Mouse (Mus musculus): ENCODE results near the gene Nkap. TPM values are rescaled to one million over a fixed set of nuclear protein-coding genes. Genes with fewer than 3 reads are reported as not detected.
"Not testable (repeated sequence)": the region's sequence is repeated elsewhere in the genome, so short reads cannot be mapped to it uniquely, and the experiment has no call there.

Nkap gene
- 14.1 and 16.5 TPM in 2 replicates for polyA plus RNA-seq (2015; fragmentation: Nextera tagmentation; extraction: Ambion mirVana)

DNA sequence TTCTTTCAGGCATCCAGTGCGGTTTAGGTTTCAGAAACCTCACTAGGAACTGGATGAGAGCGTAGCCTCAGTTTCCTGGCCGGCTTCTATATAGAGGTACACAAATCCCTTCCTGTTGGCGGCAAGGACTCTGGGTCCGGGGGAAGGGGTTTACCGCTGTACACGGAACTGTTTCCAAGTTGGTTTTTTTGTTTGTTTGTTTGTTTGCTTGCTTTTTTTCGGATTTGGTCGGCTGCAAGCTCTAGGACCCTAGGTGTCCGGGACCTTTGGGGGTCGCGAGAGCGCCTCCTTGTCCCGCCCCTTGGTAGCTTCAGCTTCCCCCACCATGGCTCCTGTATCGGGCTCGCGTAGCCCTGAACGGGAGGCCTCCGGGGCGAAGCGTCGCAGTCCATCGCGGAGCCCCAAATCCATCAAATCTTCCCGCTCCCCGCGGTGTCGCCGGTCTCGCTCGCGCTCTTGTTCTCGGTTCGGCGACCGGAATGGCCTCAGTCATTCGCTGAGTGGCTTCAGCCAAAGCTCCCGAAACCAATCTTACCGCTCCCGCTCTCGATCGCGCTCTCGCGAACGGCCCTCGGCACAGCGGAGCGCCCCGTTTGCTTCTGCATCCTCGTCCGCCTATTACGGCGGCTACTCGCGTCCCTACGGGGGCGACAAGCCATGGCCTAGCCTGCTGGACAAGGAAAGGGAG is at the start of gene Nkap:
TSS of gene Nkap (plus strand) at position 125 of the 688 bp plus-strand sequence.
- peak; percentile 84; the same call in 1 of the 2 replicates for ATAC-seq (ENCODE audit: insufficient number of reproducible peaks, low FRiP score, low TSS enrichment, low read depth)
- WGBS = 12% methylated on average over 58 of the region's 58 CpGs
- peak within 1 kb of the TSS; percentile 58 for H3K4me3 ChIP-seq (replicated peaks)
- no peaks in the 10 kb centered on the region for H3K9me3 ChIP-seq (replicated peaks)
- H3K27ac ChIP-seq (replicated peaks) = peak within 1 kb of the TSS; percentile 71
- 0 out of 2 replicates have a peak, but pooled peaks cover 10% of the 10 kb centered on the region for H3K4me1 ChIP-seq
- no peaks in the 10 kb centered on the region for H3K36me3 ChIP-seq
- no peaks in the 10 kb centered on the region for H3K27me3 ChIP-seq
- peak within 1 kb of the TSS; percentile 50 for H3K4me2 ChIP-seq (replicated peaks)
- peak within 1 kb of the TSS; percentile 53 for H3K9ac ChIP-seq

- not testable (repeated sequence) for ATAC-seq (ENCODE audit: insufficient number of reproducible peaks, low FRiP score, low TSS enrichment, low read depth); H3K4me1 ChIP-seq; H3K9me3 ChIP-seq (replicated peaks); H3K27ac ChIP-seq (replicated peaks); H3K36me3 ChIP-seq; H3K27me3 ChIP-seq; H3K4me2 ChIP-seq (replicated peaks); H3K9ac ChIP-seq; H3K4me3 ChIP-seq (replicated peaks)
- 64% methylated on average over 4 of the region's 4 CpGs for WGBS
Observed at GRCm38 (mm10) chrX:37080345-37080744, 46.2 kb upstream of the Nkap start.

DNA sequence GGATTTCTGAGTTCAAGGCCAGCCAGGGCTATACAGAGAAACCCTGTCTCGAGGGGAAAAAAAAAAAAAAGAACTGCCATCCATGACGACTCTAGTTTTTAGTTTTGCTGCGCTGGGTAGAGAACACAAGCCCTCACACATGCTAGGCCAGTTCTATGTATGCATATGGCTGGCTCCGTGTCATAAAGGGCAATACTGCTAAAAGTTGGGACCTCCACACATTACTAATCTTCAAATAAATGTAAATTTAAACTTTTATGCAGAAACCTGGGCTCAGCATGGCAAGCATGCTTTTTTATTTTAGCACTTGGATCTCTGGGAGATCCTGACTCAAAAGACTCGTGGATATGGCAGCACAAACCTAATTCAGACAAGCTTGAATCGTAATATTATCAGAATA is 45.4 kb upstream of the Nkap start:
- no peak overlapping the region for H3K9ac ChIP-seq

GRCm38 (mm10) chrX:37084318-37084926 is 42.2 kb upstream of the Nkap start:
- H3K4me2 ChIP-seq (replicated peaks) = peak overlapping the region; percentile 52
- H3K36me3 ChIP-seq = 0 out of 2 replicates have a peak, but pooled peaks cover 4% of the 10 kb centered on the region
- no peaks in the 10 kb centered on the region for H3K4me1 ChIP-seq
- peak overlapping the region; percentile 91 for H3K27ac ChIP-seq (replicated peaks)
- no peak for ATAC-seq (ENCODE audit: insufficient number of reproducible peaks, low FRiP score, low TSS enrichment, low read depth)
- peak overlapping the region; percentile 50 for H3K4me3 ChIP-seq (replicated peaks)
- no peaks in the 10 kb centered on the region for H3K9me3 ChIP-seq (replicated peaks)
- WGBS = 20% methylated on average over 19 of the region's 19 CpGs
- peak overlapping the region; percentile 51 for H3K9ac ChIP-seq
- H3K27me3 ChIP-seq = no peaks in the 10 kb centered on the region

More for the DNA sequence above, 45.4 kb upstream of the Nkap start:
- H3K9me3 ChIP-seq (replicated peaks) = no peaks in the 10 kb centered on the region
- H3K27me3 ChIP-seq = no peaks in the 10 kb centered on the region
- no peak overlapping the region for H3K4me2 ChIP-seq (replicated peaks)
- no peak for ATAC-seq (ENCODE audit: insufficient number of reproducible peaks, low FRiP score, low TSS enrichment, low read depth)
- H3K4me3 ChIP-seq (replicated peaks) = no peak overlapping the region
- no peaks in the 10 kb centered on the region for H3K4me1 ChIP-seq
- WGBS = 54% methylated on average over 6 of the region's 6 CpGs
- no peak overlapping the region for H3K27ac ChIP-seq (replicated peaks)
- 0 out of 2 replicates have a peak, but pooled peaks cover 4% of the 10 kb centered on the region for H3K36me3 ChIP-seq

DNA sequence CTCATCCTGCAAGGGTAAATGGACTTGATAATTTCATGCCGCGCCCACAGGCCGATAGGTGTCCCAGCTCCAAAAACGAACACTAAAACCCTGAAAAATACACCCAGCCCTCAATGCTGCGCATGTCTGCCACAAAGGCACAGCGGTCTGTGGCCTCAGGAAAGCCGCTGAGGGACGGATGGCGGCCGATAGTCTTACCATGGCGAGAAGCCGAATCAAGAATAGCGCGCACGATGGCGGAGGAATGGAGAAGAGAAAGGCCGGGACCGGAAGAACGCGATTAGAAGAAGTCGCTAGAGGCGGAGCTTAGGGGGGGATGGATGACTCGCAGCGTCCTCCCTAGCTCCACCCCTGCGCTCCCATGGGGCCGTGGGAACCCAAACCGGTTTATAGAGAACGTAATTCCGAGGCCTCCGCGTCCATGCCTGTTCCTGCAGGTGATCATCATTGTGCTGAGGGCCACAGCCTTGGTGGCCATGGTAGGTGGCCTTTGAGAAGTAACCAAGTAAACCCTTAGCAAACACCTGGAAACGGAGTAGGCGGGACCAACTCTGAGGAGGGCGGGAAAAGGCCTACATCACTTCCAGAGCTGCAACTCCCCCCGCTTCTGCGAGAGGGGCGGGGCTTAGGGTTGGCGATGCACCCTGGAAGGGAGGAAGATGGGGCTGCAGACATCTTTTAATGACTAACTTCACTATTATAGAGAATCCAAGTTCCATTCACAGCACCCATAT is 41.5 kb upstream of the Nkap start, which contains the start of gene Rpl39:
TSS of gene Rpl39 (minus strand) at position 476 of the 734 bp plus-strand sequence.
- H3K9me3 ChIP-seq (replicated peaks) = no peaks in the 10 kb centered on the region
- WGBS = 21% methylated on average over 38 of the region's 38 CpGs
- H3K4me2 ChIP-seq (replicated peaks) = peak within 1 kb of the TSS; percentile 52
- H3K36me3 ChIP-seq = 0 out of 2 replicates have a peak, but pooled peaks cover 4% of the 10 kb centered on the region
- peak; percentile 94 for ATAC-seq (ENCODE audit: insufficient number of reproducible peaks, low FRiP score, low TSS enrichment, low read depth)
- H3K9ac ChIP-seq = peak within 1 kb of the TSS; percentile 51
- H3K4me3 ChIP-seq (replicated peaks) = peak within 1 kb of the TSS; percentile 50
- H3K27me3 ChIP-seq = no peaks in the 10 kb centered on the region
- no peaks in the 10 kb centered on the region for H3K4me1 ChIP-seq
- peak within 1 kb of the TSS; percentile 91 for H3K27ac ChIP-seq (replicated peaks)

DNA sequence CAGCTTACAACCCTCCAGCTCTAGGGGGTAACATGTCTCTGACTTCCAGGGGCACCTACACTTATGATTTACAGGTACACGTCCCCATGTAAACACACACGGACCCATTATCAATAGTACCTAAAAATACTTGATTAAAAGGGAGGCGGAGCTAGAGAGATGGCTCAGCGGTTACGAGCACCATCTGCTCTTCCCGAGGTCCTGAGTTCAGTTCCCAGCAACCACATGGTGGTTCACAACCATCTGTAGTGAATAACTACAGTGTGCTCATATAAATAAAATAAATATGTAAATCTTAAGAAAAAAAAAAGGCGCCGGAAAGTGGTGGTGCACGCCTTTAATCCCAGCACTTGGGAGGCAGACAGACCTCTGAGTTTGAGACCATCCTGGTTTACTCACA is 40.9 kb upstream of the Nkap start:
- H3K9ac ChIP-seq = no peak overlapping the region
- no peaks in the 10 kb centered on the region for H3K9me3 ChIP-seq (replicated peaks)
- peak overlapping the region; percentile 50 for H3K4me3 ChIP-seq (replicated peaks)
- H3K27ac ChIP-seq (replicated peaks) = peak overlapping the region; percentile 91
- peak; percentile 20; the same call in 1 of the 2 replicates for ATAC-seq (ENCODE audit: insufficient number of reproducible peaks, low FRiP score, low TSS enrichment, low read depth)
- H3K4me1 ChIP-seq = no peaks in the 10 kb centered on the region
- 18% methylated on average over 9 of the region's 9 CpGs for WGBS
- H3K36me3 ChIP-seq = 0 out of 2 replicates have a peak, but pooled peaks cover 4% of the 10 kb centered on the region
- no peaks in the 10 kb centered on the region for H3K27me3 ChIP-seq
- H3K4me2 ChIP-seq (replicated peaks) = peak overlapping the region; percentile 52

DNA sequence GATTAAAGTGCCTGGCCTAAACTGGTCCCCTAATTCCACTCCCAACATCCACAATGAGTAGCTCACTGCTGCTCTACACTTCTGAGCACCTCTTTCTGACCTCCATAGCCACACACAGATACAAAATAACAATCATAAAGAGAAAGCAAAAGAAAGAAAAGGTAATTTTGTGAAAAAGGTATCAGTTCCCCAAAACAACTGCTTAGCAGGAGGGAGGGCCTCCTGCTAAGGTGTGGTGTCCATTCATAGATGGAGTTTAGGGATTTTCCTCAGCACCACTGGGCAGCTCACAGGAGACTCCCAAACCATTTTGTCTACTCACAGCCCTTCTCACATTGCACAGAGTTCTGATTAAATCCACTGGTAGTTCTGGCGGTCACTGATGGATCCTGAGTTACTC is 37.8 kb upstream of the Nkap start:
- Histone ChIP-seq H3K9ac (no peak overlapping the region), H3K27me3 (no peaks in the 10 kb centered on the region), H3K36me3 (no peaks in the 10 kb centered on the region), H3K4me2 (replicated peaks) (no peak overlapping the region), H3K4me1 (no peaks in the 10 kb centered on the region), H3K4me3 (replicated peaks) (no peak overlapping the region), H3K27ac (replicated peaks) (no peak overlapping the region), H3K9me3 (replicated peaks) (no peaks in the 10 kb centered on the region)
- WGBS = 76% methylated on average over 1 of the region's 1 CpGs
- no peak for ATAC-seq (ENCODE audit: insufficient number of reproducible peaks, low FRiP score, low TSS enrichment, low read depth)

GRCm38 (mm10) chrX:37091457-37091856 is 35.1 kb upstream of the Nkap start:
- Histone ChIP-seq H3K4me3 (replicated peaks) (no peak overlapping the region), H3K4me2 (replicated peaks) (no peak overlapping the region), H3K27me3 (no peaks in the 10 kb centered on the region), H3K9me3 (replicated peaks) (no peaks in the 10 kb centered on the region), H3K4me1 (no peaks in the 10 kb centered on the region), H3K27ac (replicated peaks) (no peak overlapping the region), H3K36me3 (no peaks in the 10 kb centered on the region), H3K9ac (no peak overlapping the region)
- ATAC-seq (ENCODE audit: insufficient number of reproducible peaks, low FRiP score, low TSS enrichment, low read depth) = no peak
- WGBS = 85% methylated on average over 3 of the region's 3 CpGs

- no peaks in the 10 kb centered on the region for H3K27me3 ChIP-seq
- no peaks in the 10 kb centered on the region for H3K36me3 ChIP-seq
- H3K4me2 ChIP-seq (replicated peaks) = no peak overlapping the region
- 89% methylated on average over 11 of the region's 11 CpGs for WGBS
- no peak for ATAC-seq (ENCODE audit: insufficient number of reproducible peaks, low FRiP score, low TSS enrichment, low read depth)
- H3K27ac ChIP-seq (replicated peaks) = no peak overlapping the region
- no peaks in the 10 kb centered on the region for H3K4me1 ChIP-seq
- H3K4me3 ChIP-seq (replicated peaks) = no peak overlapping the region
- no peak overlapping the region for H3K9ac ChIP-seq
- H3K9me3 ChIP-seq (replicated peaks) = no peaks in the 10 kb centered on the region
Observed at GRCm38 (mm10) chrX:37095106-37095768, 31.4 kb upstream of the Nkap start.

DNA sequence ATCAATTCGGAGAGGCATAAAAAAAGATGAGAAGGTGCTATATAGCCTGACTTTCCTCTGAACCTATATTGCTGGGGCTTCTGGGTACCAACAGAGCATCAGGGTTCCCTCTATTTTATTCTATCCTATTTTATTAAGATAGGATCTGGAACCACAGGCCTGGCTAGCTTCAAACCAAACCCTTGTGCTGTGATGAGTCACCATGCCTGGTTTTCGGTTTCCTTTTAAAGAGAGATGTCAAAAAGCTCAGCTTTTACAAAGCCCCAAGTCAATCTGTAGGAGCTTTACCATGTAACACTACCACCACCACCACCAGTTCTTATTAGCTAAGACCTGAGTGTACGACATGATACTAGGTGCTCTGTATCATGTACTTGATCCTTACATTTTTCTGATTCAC is 27.9 kb upstream of the Nkap start:
- no peaks in the 10 kb centered on the region for H3K36me3 ChIP-seq
- no peaks in the 10 kb centered on the region for H3K4me1 ChIP-seq
- H3K4me2 ChIP-seq (replicated peaks) = no peak overlapping the region
- WGBS = 87% methylated on average over 3 of the region's 3 CpGs
- no peaks in the 10 kb centered on the region for H3K27me3 ChIP-seq
- no peak overlapping the region for H3K9ac ChIP-seq
- H3K4me3 ChIP-seq (replicated peaks) = no peak overlapping the region
- H3K27ac ChIP-seq (replicated peaks) = no peak overlapping the region
- H3K9me3 ChIP-seq (replicated peaks) = no peaks in the 10 kb centered on the region
- no peak for ATAC-seq (ENCODE audit: insufficient number of reproducible peaks, low FRiP score, low TSS enrichment, low read depth)

DNA sequence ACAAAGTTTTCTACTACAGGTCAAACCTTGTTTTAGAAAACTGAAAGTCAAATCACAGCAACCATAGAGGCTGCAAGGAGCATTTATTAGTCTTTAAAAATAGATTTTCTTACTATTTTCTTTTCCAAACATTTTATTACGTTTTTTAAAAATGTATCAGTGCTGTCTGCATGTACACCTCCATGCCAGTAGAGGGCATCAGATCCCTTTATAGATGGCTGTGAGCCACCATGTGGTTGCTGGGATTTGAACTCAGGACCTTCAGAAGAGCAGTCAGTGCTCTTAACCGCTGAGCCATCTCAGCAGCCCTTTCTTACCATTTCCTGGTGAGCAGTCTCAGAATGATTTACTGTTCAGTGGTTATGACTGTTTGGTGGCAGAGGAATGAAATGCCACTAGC is 22.8 kb upstream of the Nkap start:
- 83% methylated on average over 2 of the region's 2 CpGs for WGBS
- H3K36me3 ChIP-seq = no peaks in the 10 kb centered on the region

More for the DNA sequence above, 22.8 kb upstream of the Nkap start:
- H3K9ac ChIP-seq = no peak overlapping the region
- H3K27me3 ChIP-seq = no peaks in the 10 kb centered on the region
- no peaks in the 10 kb centered on the region for H3K4me1 ChIP-seq
- H3K27ac ChIP-seq (replicated peaks) = no peak overlapping the region
- H3K9me3 ChIP-seq (replicated peaks) = no peaks in the 10 kb centered on the region
- no peak overlapping the region for H3K4me2 ChIP-seq (replicated peaks)
- H3K4me3 ChIP-seq (replicated peaks) = no peak overlapping the region
- no peak for ATAC-seq (ENCODE audit: insufficient number of reproducible peaks, low FRiP score, low TSS enrichment, low read depth)
